Mouse (Mus musculus): ENCODE measurements around the gene Chrna9.

DNA sequence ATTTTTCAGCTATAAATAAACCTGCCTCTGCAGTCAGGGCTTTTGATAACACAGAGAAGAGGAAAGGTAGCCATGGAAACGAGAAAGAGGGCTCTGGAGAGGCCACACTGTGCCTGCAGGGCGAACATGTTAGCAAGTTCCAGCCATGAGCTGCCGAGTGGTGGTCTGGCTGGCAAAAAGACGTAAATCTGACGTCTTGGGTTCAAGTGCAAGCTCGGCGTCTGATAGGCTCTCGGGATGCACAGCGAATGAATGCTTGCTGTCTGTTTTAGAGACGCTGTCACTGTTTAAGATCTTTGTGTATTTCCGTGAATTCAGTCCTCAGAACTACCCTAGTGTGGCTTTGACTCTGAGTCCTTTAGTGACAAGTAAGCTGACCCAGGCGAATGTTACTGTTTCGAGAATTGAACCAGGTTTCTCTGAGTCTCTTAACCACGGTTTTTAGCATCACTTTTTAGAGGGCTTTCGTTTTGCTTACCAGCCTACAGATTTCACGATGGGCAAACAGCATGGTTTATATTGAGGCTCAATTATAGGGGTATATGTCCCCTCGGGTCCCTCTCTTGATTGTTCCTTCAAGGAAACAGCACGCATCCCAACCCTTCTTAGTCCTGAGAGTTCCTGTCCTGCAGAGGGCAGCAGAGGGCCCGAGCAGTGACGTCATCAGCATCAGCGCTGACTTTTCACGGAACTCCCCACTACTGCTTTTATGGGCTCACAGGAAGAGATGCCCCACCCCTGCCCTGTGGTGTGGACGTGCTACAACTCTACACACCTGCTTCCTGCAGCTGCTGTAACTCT, 20.8 kb downstream of the Chrna9 start:
- TF ChIP-seq POLR2A (IDR thresholded peaks at IDR 0.05; ENCODE audit: low read depth, low read length) (no peak), CTCF (IDR thresholded peaks at IDR 0.05; ENCODE audit: borderline replicate concordance, insufficient read depth, low read length) (peak; percentile 83)

Data from embryonic fibroblast, embryonic 13.5 days (primary cell).